9 mouse cellular contexts compared by ENCODE assay signal in genomic region chr2:79086857-79087578, GRCm38 (mm10).
DNase-seq lines count a peak whose midpoint lies in the region; ATAC-seq and TF ChIP-seq lines count a peak whose summit lies in the region.
"Had no signal": no experiment of that assay in that cellular context is flagged by ENCODE, and none has a peak within 500 bp of the region (broad histone marks: within the 10 kb centered on the region; RNA-seq: fewer than 3 reads in every experiment).

No protein-coding gene starts in this region.

- 0 out of 2 replicates have a peak overlapping the region, but pooled peaks have one; percentile 18 for H3K4me3 ChIP-seq in left cerebral cortex, adult 2 months
- H3K4me3 ChIP-seq in limb, embryonic 13.5 days = peak overlapping the region; percentile 25
- peak overlapping the region; percentile 36; the same call in 1 of the 2 replicates for H3K4me3 ChIP-seq in small intestine, adult 2 months (ENCODE audit: low read depth, low read length)

- no peak for TF ChIP-seq POLR2A in small intestine, adult 2 months (IDR thresholded peaks at IDR 0.05; ENCODE audit: low read depth, low read length)

- no peaks in the 10 kb centered on the region for H3K27me3 ChIP-seq in limb, embryonic 13.5 days
- H3K27me3 ChIP-seq in small intestine, adult 2 months (ENCODE audit: control insufficient read depth, insufficient read depth, low read length) = no peaks in the 10 kb centered on the region

- DNase-seq in left cerebral cortex, adult 2 months (ENCODE audit: extremely low spot score in 1 of 2, low spot score in 2 of 2) = no peak
- DNase-seq in left cerebral cortex, postnatal 4 days = no peak
- no peak for DNase-seq in adrenal gland, adult 2 months
- no peak for DNase-seq in gastrocnemius, postnatal 4 days (ENCODE audit: low spot score in 2 of 2)
- no peak for DNase-seq in cerebellum, adult 11-12 months

- H3K4me1 ChIP-seq in limb, embryonic 13.5 days = peaks cover 15% of the 10 kb centered on the region
- H3K4me1 ChIP-seq in small intestine, adult 2 months (ENCODE audit: control insufficient read depth, insufficient read depth, insufficient read length, low read length) = 0 out of 2 replicates have a peak, but pooled peaks cover 2% of the 10 kb centered on the region

- intact Hi-C loops in left cerebral cortex, adult 2 months (cut with DNase I) = no loop called here
- intact Hi-C loops in left cerebral cortex, postnatal 4 days (cut with DNase I) = no loop called here

- no peak for TF ChIP-seq CTCF in left cerebral cortex, adult 2 months (IDR thresholded peaks at IDR 0.05)
- TF ChIP-seq CTCF in small intestine, adult 2 months (IDR thresholded peaks at IDR 0.05; ENCODE audit: extremely low read depth, insufficient read length, insufficient replicate concordance, low read depth, low read length) = no peak

- H3K9me3 ChIP-seq in limb, embryonic 13.5 days = no peaks in the 10 kb centered on the region

- no peak overlapping the region for H3K9ac ChIP-seq in limb, embryonic 13.5 days

- peak overlapping the region; percentile 56 for H3K4me2 ChIP-seq in limb, embryonic 13.5 days (replicated peaks)

- H3K27ac ChIP-seq in left cerebral cortex, adult 2 months = no peak overlapping the region
- no peak overlapping the region for H3K27ac ChIP-seq in limb, embryonic 13.5 days
- H3K27ac ChIP-seq in small intestine, adult 2 months (ENCODE audit: insufficient read depth, low read depth, low read length) = peak overlapping the region; percentile 15

- WGBS in limb, embryonic 13.5 days = 27% methylated on average over 9 of the region's 9 CpGs
- 52% methylated on average over 9 of the region's 9 CpGs for WGBS in small intestine, adult 2 months

- H3K36me3 ChIP-seq in limb, embryonic 13.5 days = no peaks in the 10 kb centered on the region
- H3K36me3 ChIP-seq in small intestine, adult 2 months (ENCODE audit: control insufficient read depth, insufficient read depth, low read length) = no peaks in the 10 kb centered on the region

- peak; percentile 80 for ATAC-seq in common myeloid progenitor, adult 5-6 weeks (replicated peaks; ENCODE audit: low read depth, poor library complexity, severe bottlenecking)
- peak; percentile 16; the same call in 1 of the 2 replicates for ATAC-seq in limb, embryonic 13.5 days (ENCODE audit: low FRiP score, low read depth)
- ATAC-seq: forebrain, embryonic 16.5 days had no signal
